Mouse (Mus musculus) myocyte (in vitro differentiated cells): ENCODE data around the gene Gstm2. TPM values are rescaled to one million over a fixed set of nuclear protein-coding genes. Genes with fewer than 3 reads are reported as not detected.
"Not testable (repeated sequence)": the region's sequence is repeated elsewhere in the genome, so short reads cannot be mapped to it uniquely, and the experiment has no call there.

Source experiments
- H3K27me3 ChIP-seq: one replicate; pipeline ENCODE4 v1.6.1; 2011; ENCODE audit not compliant: control insufficient read depth, insufficient read depth, insufficient read length
- H3K36me3 ChIP-seq: one replicate; pipeline ENCODE4 v1.6.1; 2011; ENCODE audit not compliant: control insufficient read depth, insufficient read depth
- H3K4me2 ChIP-seq: one replicate; pipeline ENCODE4 v1.6.1; 2011; ENCODE audit warnings: low read depth, control low read depth
- H3K4me3 ChIP-seq: one replicate; pipeline ENCODE4 v1.5.1; 2011; ENCODE audit warnings: mild to moderate bottlenecking, control low read depth, moderate library complexity
- H3K79me2 ChIP-seq: one replicate; pipeline ENCODE4 v1.6.1; 2011; ENCODE audit not compliant: control insufficient read depth, insufficient read depth
- H3ac ChIP-seq: one replicate; pipeline ENCODE4 v1.6.1; 2011; ENCODE audit not compliant: control insufficient read depth, insufficient read length
- CEBPB ChIP-seq: IDR thresholded peaks from 2 replicates; pipeline ENCODE4 v1.6.1; 2011; ENCODE audit warnings: mild to moderate bottlenecking, moderate library complexity; ENCODE audit not compliant: poor library complexity, insufficient read depth, severe bottlenecking
- E2F4 ChIP-seq: IDR thresholded peaks from one replicate; pipeline ENCODE4 v1.6.1; 2011; ENCODE audit warnings: mild to moderate bottlenecking, control low read depth, moderate library complexity; ENCODE audit not compliant: insufficient read depth
- MAX ChIP-seq: IDR thresholded peaks from one replicate; pipeline ENCODE4 v1.6.1; 2011; ENCODE audit warnings: low read depth, mild to moderate bottlenecking, control low read depth
- MYOD1 ChIP-seq, 3 experiments: IDR thresholded peaks; one replicate each; pipeline ENCODE4 v1.6.1; 2011; ENCODE audit warnings: control low read depth in 2 of 3, low read depth in 2 of 3, mild to moderate bottlenecking in 2 of 3, moderate library complexity in 1 of 3; ENCODE audit not compliant: insufficient read length in 2 of 3, control insufficient read depth in 1 of 3
- MYOG ChIP-seq, 3 experiments: IDR thresholded peaks; one replicate each; pipeline ENCODE4 v1.6.1; 2011; ENCODE audit warnings: control low read depth in 2 of 3, low read depth in 2 of 3, mild to moderate bottlenecking in 2 of 3; ENCODE audit not compliant: insufficient read length in 2 of 3, control insufficient read depth in 1 of 3, insufficient read depth in 1 of 3
- POLR2A ChIP-seq: IDR thresholded peaks from one replicate; pipeline ENCODE4 v1.6.1; 2011; ENCODE audit warnings: low read depth, mild to moderate bottlenecking, control low read depth, moderate library complexity; ENCODE audit not compliant: insufficient read length
- POLR2AphosphoS2 ChIP-seq: IDR thresholded peaks from one replicate; pipeline ENCODE4 v1.6.1; 2011; ENCODE audit warnings: low read depth, control low read depth; ENCODE audit not compliant: insufficient read length
- REST ChIP-seq: IDR thresholded peaks from one replicate; pipeline ENCODE4 v1.6.1; 2011; ENCODE audit warnings: mild to moderate bottlenecking, control low read depth, moderate library complexity; ENCODE audit not compliant: insufficient read depth, insufficient read length
- SRF ChIP-seq: IDR thresholded peaks from one replicate; pipeline ENCODE4 v1.6.1; 2011; ENCODE audit warnings: low read depth; ENCODE audit not compliant: control insufficient read depth, insufficient read length
- TCF12 ChIP-seq: IDR thresholded peaks from one replicate; pipeline ENCODE4 v1.6.1; 2011; ENCODE audit warnings: mild to moderate bottlenecking, control low read depth; ENCODE audit not compliant: poor library complexity, insufficient read depth, severe bottlenecking
- TCF3 ChIP-seq: IDR thresholded peaks from one replicate; pipeline ENCODE4 v1.6.1; 2011; ENCODE audit warnings: low read depth, control low read depth; ENCODE audit not compliant: insufficient read length
- USF1 ChIP-seq: IDR thresholded peaks from one replicate; pipeline ENCODE4 v1.6.1; 2011; ENCODE audit warnings: low read depth, mild to moderate bottlenecking, control low read depth, moderate library complexity
- polyA plus RNA-seq: library from polyadenylated mRNA; unstranded; fragments of >200 nt; fragmentation: generic; extraction: Trizol; gene quantifications from one replicate; pipeline ENCODE4 v1.2.1, GENCODE M21; 2012; ENCODE audit warnings: missing spikeins

Gene Gstm2
- polyA plus RNA-seq, 1 experiment: 17.1 TPM

GRCm38 (mm10) chr3:107968724-107969395 is 17.4 kb downstream of the Gstm2 start, which contains the start of gene Gstm3:
TSS of gene Gstm3 (minus strand) at chr3:107969283.
- no peaks in the 10 kb centered on the region for H3K79me2 ChIP-seq
- H3K4me2 ChIP-seq: no peak within 1 kb of the TSS
- no peaks in the 10 kb centered on the region for H3K36me3 ChIP-seq
- no peak within 1 kb of the TSS for H3ac ChIP-seq
- peaks cover 24% of the 10 kb centered on the region for H3K27me3 ChIP-seq
- no peak within 1 kb of the TSS for H3K4me3 ChIP-seq
- TF ChIP-seq SRF (no peak), MYOD1 (IDR thresholded peaks at IDR 0.05; ENCODE audit: control insufficient read depth in 1 of 3, insufficient read length in 2 of 3, low read depth in 2 of 3) (no peak), E2F4 (no peak), REST (no peak), MAX (no peak), MYOG (IDR thresholded peaks at IDR 0.05; ENCODE audit: control insufficient read depth in 1 of 3, insufficient read depth in 1 of 3, insufficient read length in 2 of 3, low read depth in 2 of 3) (no peak), POLR2AphosphoS2 (no peak), POLR2A (no peak), TCF3 (no peak), USF1 (no peak)

GRCm38 (mm10) chr3:107966631-107967030 is 19.6 kb downstream of the Gstm2 start:
- H3K36me3 ChIP-seq: no peaks in the 10 kb centered on the region
- TF ChIP-seq POLR2AphosphoS2: no peak
- TF ChIP-seq TCF12: no peak
- TF ChIP-seq MYOD1 (IDR thresholded peaks at IDR 0.05; ENCODE audit: control insufficient read depth in 1 of 3, insufficient read length in 2 of 3, low read depth in 2 of 3): no peak
- no peak for TF ChIP-seq CEBPB
- TF ChIP-seq POLR2A: no peak
- no peak for TF ChIP-seq USF1
- TF ChIP-seq E2F4: no peak
- no peak for TF ChIP-seq REST

GRCm38 (mm10) chr3:107965592-107965991 is 20.7 kb downstream of the Gstm2 start:
- Histone ChIP-seq H3ac (no peak overlapping the region), H3K4me2 (no peak overlapping the region), H3K36me3 (no peaks in the 10 kb centered on the region), H3K79me2 (no peaks in the 10 kb centered on the region), H3K4me3 (no peak overlapping the region), H3K27me3 (peaks cover 19% of the 10 kb centered on the region)
- TF ChIP-seq MYOG (IDR thresholded peaks at IDR 0.05; ENCODE audit: control insufficient read depth in 1 of 3, insufficient read depth in 1 of 3, insufficient read length in 2 of 3, low read depth in 2 of 3) (no peak), POLR2AphosphoS2 (no peak)

More at GRCm38 (mm10) chr3:107966631-107967030, 19.6 kb downstream of the Gstm2 start:
- no peaks in the 10 kb centered on the region for H3K79me2 ChIP-seq
- H3K27me3 ChIP-seq: peaks cover 23% of the 10 kb centered on the region
- H3K4me2 ChIP-seq: no peak overlapping the region
- H3ac ChIP-seq: no peak overlapping the region
- no peak overlapping the region for H3K4me3 ChIP-seq

- H3K27me3 ChIP-seq: peaks cover 17% of the 10 kb centered on the region
- no peaks in the 10 kb centered on the region for H3K79me2 ChIP-seq
- H3K36me3 ChIP-seq: no peaks in the 10 kb centered on the region
- TF ChIP-seq TCF12 (no peak), MAX (no peak), POLR2AphosphoS2 (no peak), USF1 (no peak), CEBPB (no peak), SRF (no peak), POLR2A (no peak), TCF3 (no peak)
- H3ac ChIP-seq: no peak overlapping the region
- H3K4me3 ChIP-seq: no peak overlapping the region
- no peak overlapping the region for H3K4me2 ChIP-seq
Measured at GRCm38 (mm10) chr3:107964656-107965308, 21.5 kb downstream of the Gstm2 start.

- H3K4me3 ChIP-seq: no peak overlapping the region
Measured at GRCm38 (mm10) chr3:107964026-107964425, 22.2 kb downstream of the Gstm2 start.

GRCm38 (mm10) chr3:107955260-107955659 is 31.0 kb downstream of the Gstm2 start:
- H3ac ChIP-seq, H3K36me3 ChIP-seq, H3K4me3 ChIP-seq, H3K4me2 ChIP-seq, H3K79me2 ChIP-seq: not testable (repeated sequence)
- H3K27me3 ChIP-seq: peaks cover 28% of the 10 kb centered on the region

More at GRCm38 (mm10) chr3:107964026-107964425, 22.2 kb downstream of the Gstm2 start:
- Histone ChIP-seq H3ac (no peak overlapping the region), H3K4me2 (no peak overlapping the region), H3K27me3 (peaks cover 12% of the 10 kb centered on the region), H3K79me2 (no peaks in the 10 kb centered on the region), H3K36me3 (no peaks in the 10 kb centered on the region)
- TF ChIP-seq MYOG (IDR thresholded peaks at IDR 0.05; ENCODE audit: control insufficient read depth in 1 of 3, insufficient read depth in 1 of 3, insufficient read length in 2 of 3, low read depth in 2 of 3) (no peak), TCF12 (no peak), POLR2AphosphoS2 (no peak)
